9 mouse cellular contexts compared by ENCODE assay signal in the genomic region with DNA sequence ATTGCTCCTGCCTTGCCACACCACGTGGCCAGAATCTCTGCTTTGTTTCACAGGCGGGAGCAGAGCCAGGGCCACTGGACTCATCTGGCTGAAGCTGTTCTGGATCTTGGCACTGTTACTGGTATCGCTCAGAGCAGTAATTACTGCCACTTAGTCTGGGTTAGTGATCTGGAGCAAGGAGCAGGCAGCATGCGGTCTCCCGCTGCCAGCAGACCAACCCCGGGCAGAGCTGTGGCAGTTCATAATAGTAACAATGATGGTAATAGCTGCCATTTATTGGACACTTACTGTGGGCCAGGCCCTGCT.
DNase-seq lines count a peak whose midpoint lies in the region; ATAC-seq and TF ChIP-seq lines count a peak whose summit lies in the region.
"Had no signal": no experiment of that assay in that cellular context is flagged by ENCODE, and none has a peak within 500 bp of the region (broad histone marks: within the 10 kb centered on the region; RNA-seq: fewer than 3 reads in every experiment).

No protein-coding gene starts in this region.

- H3K4me1 ChIP-seq in forebrain, embryonic 13.5 days: peaks cover 7% of the 10 kb centered on the region; the same call in 1 of the 2 replicates
- peaks cover 14% of the 10 kb centered on the region for H3K4me1 ChIP-seq in forebrain, embryonic 10.5 days
- H3K4me1 ChIP-seq in stomach, postnatal 0 days (replicated peaks; ENCODE audit: control insufficient read depth, insufficient read depth): no peaks in the 10 kb centered on the region
- H3K4me1 ChIP-seq: midbrain, embryonic 12.5 days had no signal

- no peak for TF ChIP-seq CTCF in stomach, postnatal 0 days (IDR thresholded peaks at IDR 0.05; ENCODE audit: low read depth)

- no peak overlapping the region for H3K27ac ChIP-seq in forebrain, embryonic 13.5 days
- no peak overlapping the region for H3K27ac ChIP-seq in forebrain, embryonic 10.5 days
- no peak overlapping the region for H3K27ac ChIP-seq in stomach, postnatal 0 days (replicated peaks)
- H3K27ac ChIP-seq: midbrain, embryonic 12.5 days had no signal

- no peaks in the 10 kb centered on the region for H3K9me3 ChIP-seq in forebrain, embryonic 13.5 days (replicated peaks)
- no peaks in the 10 kb centered on the region for H3K9me3 ChIP-seq in forebrain, embryonic 10.5 days
- no peaks in the 10 kb centered on the region for H3K9me3 ChIP-seq in stomach, postnatal 0 days (ENCODE audit: control insufficient read depth, low read length)
- H3K9me3 ChIP-seq: midbrain, embryonic 12.5 days had no signal

- 45% methylated on average over 6 of the region's 6 CpGs for WGBS in forebrain, embryonic 13.5 days
- WGBS in forebrain, embryonic 10.5 days: 75% methylated on average over 6 of the region's 6 CpGs
- 50% methylated on average over 6 of the region's 6 CpGs for WGBS in stomach, postnatal 0 days

- H3K4me3 ChIP-seq in forebrain, embryonic 13.5 days: no peak overlapping the region
- no peak overlapping the region for H3K4me3 ChIP-seq in forebrain, embryonic 10.5 days
- H3K4me3 ChIP-seq in stomach, postnatal 0 days (ENCODE audit: low read depth, low read length): no peak overlapping the region
- H3K4me3 ChIP-seq: midbrain, embryonic 12.5 days had no signal

- no peak for TF ChIP-seq EP300 in stomach, postnatal 0 days (optimal IDR thresholded peaks at IDR 0.05)

- H3K4me2 ChIP-seq in forebrain, embryonic 13.5 days: no peak overlapping the region
- H3K4me2 ChIP-seq in stomach, postnatal 0 days (replicated peaks; ENCODE audit: low read depth): no peak overlapping the region
- H3K4me2 ChIP-seq: midbrain, embryonic 12.5 days had no signal

- H3K27me3 ChIP-seq in forebrain, embryonic 13.5 days: 0 out of 2 replicates have a peak, but pooled peaks cover 8% of the 10 kb centered on the region
- peaks cover 14% of the 10 kb centered on the region; the same call in 1 of the 2 replicates for H3K27me3 ChIP-seq in forebrain, embryonic 10.5 days (ENCODE audit: poor library complexity, severe bottlenecking)
- no peaks in the 10 kb centered on the region for H3K27me3 ChIP-seq in stomach, postnatal 0 days (ENCODE audit: control insufficient read depth, insufficient read depth, low read length)

- H3K36me3 ChIP-seq in forebrain, embryonic 13.5 days (ENCODE audit: poor library complexity, severe bottlenecking): no peaks in the 10 kb centered on the region
- no peaks in the 10 kb centered on the region for H3K36me3 ChIP-seq in forebrain, embryonic 10.5 days (replicated peaks)
- no peaks in the 10 kb centered on the region for H3K36me3 ChIP-seq in stomach, postnatal 0 days (ENCODE audit: control insufficient read depth, insufficient read depth, low read length)
- H3K36me3 ChIP-seq: midbrain, embryonic 12.5 days had no signal

- H3K9ac ChIP-seq in forebrain, embryonic 13.5 days: no peak overlapping the region
- H3K9ac ChIP-seq in stomach, postnatal 0 days (ENCODE audit: low read length): no peak overlapping the region
- H3K9ac ChIP-seq: midbrain, embryonic 12.5 days had no signal

- peak; percentile 55; the same call in 1 of the 2 replicates for ATAC-seq in forebrain, embryonic 13.5 days
- ATAC-seq in stomach, postnatal 0 days (ENCODE audit: low FRiP score, low TSS enrichment): peak; percentile 42; the same call in 1 of the 2 replicates

- DNase-seq in forebrain, embryonic 10.5 days (ENCODE audit: extremely low spot score, low spot score): no peak
- DNase-seq in right cerebral cortex, postnatal 10 days (ENCODE audit: low spot score in 2 of 2): peak; percentile 69 to 78
- no peak for DNase-seq in right cerebral cortex, postnatal 14 days
- peak; percentile 38 for DNase-seq in layer of hippocampus, adult 9-11 months
- DNase-seq in stomach, postnatal 0 days (ENCODE audit: low spot score): no peak
- DNase-seq in gastrocnemius, postnatal 10 days: no peak
- DNase-seq in c-Kit-positive CD71-positive TER-119-positive erythroid progenitor cells, embryonic 14.5 days (ENCODE audit: low spot score): no peak

Comparison
In these comparisons a context has a peak if more than half of its experiments do, and no peak if none do; other contexts are left out.
1. DNase-seq: peak in right cerebral cortex, postnatal 10 days (2 of 2) and layer of hippocampus, adult 9-11 months (single experiment); none in forebrain, embryonic 10.5 days (single experiment), right cerebral cortex, postnatal 14 days (single experiment), stomach, postnatal 0 days (single experiment), gastrocnemius, postnatal 10 days (single experiment) and c-Kit-positive CD71-positive TER-119-positive erythroid progenitor cells, embryonic 14.5 days (single experiment).